Mouse (Mus musculus) kidney, adult 18-20 months (tissue): ENCODE results near the gene Tmcc3.
A peak's percentile ranks its signal among the peaks of the same experiment; 100 is the strongest.

Experiments used
- DNase-seq: peaks from one replicate; pipeline ENCODE4 v3.0.0; 2021

The Tmcc3 gene

GRCm38 (mm10) chr10:94426000-94426920, 114.5 kb downstream of the Tmcc3 start:
- DNase-seq: peak; percentile 57

GRCm38 (mm10) chr10:94426921-94427270, 115.1 kb downstream of the Tmcc3 start:
- no peak for DNase-seq

- no peak for DNase-seq
These were observed 116.6 kb downstream of the Tmcc3 start for GRCm38 (mm10) chr10:94428186-94428942.

- no peak for DNase-seq
These were observed 118.8 kb downstream of the Tmcc3 start for GRCm38 (mm10) chr10:94430566-94430965.

- DNase-seq: no peak
These were observed 121.2 kb downstream of the Tmcc3 start for GRCm38 (mm10) chr10:94432933-94433332.

GRCm38 (mm10) chr10:94433901-94434300, 122.2 kb downstream of the Tmcc3 start:
- DNase-seq: no peak

- no peak for DNase-seq
These were observed 131.0 kb downstream of the Tmcc3 start for GRCm38 (mm10) chr10:94442725-94443124.

- DNase-seq: no peak
These were observed 131.7 kb downstream of the Tmcc3 start for GRCm38 (mm10) chr10:94443453-94443852.

- DNase-seq: no peak
These were observed 133.4 kb downstream of the Tmcc3 start for GRCm38 (mm10) chr10:94445192-94445591.

- DNase-seq: no peak
These were observed 134.7 kb downstream of the Tmcc3 start for GRCm38 (mm10) chr10:94446379-94447008.

GRCm38 (mm10) chr10:94449676-94450075, 137.9 kb downstream of the Tmcc3 start:
- DNase-seq: no peak

- no peak for DNase-seq
These were observed 139.0 kb downstream of the Tmcc3 start for GRCm38 (mm10) chr10:94450781-94451180.

- no peak for DNase-seq
These were observed 145.7 kb downstream of the Tmcc3 start for GRCm38 (mm10) chr10:94457454-94457853.

GRCm38 (mm10) chr10:94458690-94459089, 146.9 kb downstream of the Tmcc3 start:
- no peak for DNase-seq

- no peak for DNase-seq
These were observed 149.6 kb downstream of the Tmcc3 start for GRCm38 (mm10) chr10:94461378-94461777.

- no peak for DNase-seq
These were observed 150.1 kb downstream of the Tmcc3 start for GRCm38 (mm10) chr10:94461871-94462270.

GRCm38 (mm10) chr10:94462386-94463064, 150.8 kb downstream of the Tmcc3 start:
- DNase-seq: peak; percentile 87

GRCm38 (mm10) chr10:94463410-94463809, 151.7 kb downstream of the Tmcc3 start:
- DNase-seq: no peak

- DNase-seq: no peak
These were observed 153.9 kb downstream of the Tmcc3 start for GRCm38 (mm10) chr10:94465646-94466045.

- DNase-seq: no peak
These were observed 154.6 kb downstream of the Tmcc3 start for GRCm38 (mm10) chr10:94466313-94466712.

GRCm38 (mm10) chr10:94471487-94471886, 159.7 kb downstream of the Tmcc3 start:
- no peak for DNase-seq

GRCm38 (mm10) chr10:94473501-94473900, 161.8 kb downstream of the Tmcc3 start:
- DNase-seq: no peak

GRCm38 (mm10) chr10:94474185-94474584, 162.4 kb downstream of the Tmcc3 start:
- no peak for DNase-seq
